Comparison of ENCODE assay signal across 16 mouse cellular contexts in genomic region chr11:29691556-29691955, GRCm38 (mm10). TPM values are rescaled to one million over a fixed set of nuclear protein-coding genes. Genes with fewer than 3 reads are reported as not detected.
DNase-seq lines count a peak whose midpoint lies in the region; ATAC-seq and TF ChIP-seq lines count a peak whose summit lies in the region.
"Had no signal": no experiment of that assay in that cellular context is flagged by ENCODE, and none has a peak within 500 bp of the region (broad histone marks: within the 10 kb centered on the region; RNA-seq: fewer than 3 reads in every experiment).

No protein-coding gene starts in this region.

- no peak for ATAC-seq in embryonic facial prominence, embryonic 13.5 days (ENCODE audit: insufficient number of reproducible peaks, insufficient read depth, low FRiP score, low TSS enrichment, low read depth)
- no peak for ATAC-seq in lung, embryonic 14.5 days (ENCODE audit: insufficient read depth)
- ATAC-seq in limb, embryonic 14.5 days (ENCODE audit: low FRiP score, low read depth), result no peak
- no peak for ATAC-seq in stomach, postnatal 0 days (ENCODE audit: low FRiP score, low TSS enrichment)
- no peak for ATAC-seq in CD4-positive, CD25-positive, alpha-beta regulatory T cell, adult 4 months
- ATAC-seq: inflammation-experienced regulatory T-cells, adult 6 months had no signal

- TF ChIP-seq CTCF in lung, embryonic 14.5 days (IDR thresholded peaks at IDR 0.05; ENCODE audit: low read depth), result no peak
- TF ChIP-seq CTCF in lung, adult 2 months (IDR thresholded peaks at IDR 0.05; ENCODE audit: insufficient read depth, low read length), result no peak
- TF ChIP-seq CTCF in stomach, postnatal 0 days (IDR thresholded peaks at IDR 0.05; ENCODE audit: low read depth), result no peak
- TF ChIP-seq CTCF in thymus, adult 2 months (IDR thresholded peaks at IDR 0.05; ENCODE audit: borderline replicate concordance, control insufficient read depth, extremely low read depth, insufficient read depth, low read length, poor library complexity), result no peak

- WGBS in embryonic facial prominence, embryonic 13.5 days, result 76% methylated on average over 1 of the region's 1 CpGs
- 85% methylated on average over 1 of the region's 1 CpGs for WGBS in embryonic facial prominence, embryonic 10.5 days
- 86% methylated on average over 1 of the region's 1 CpGs for WGBS in lung, embryonic 14.5 days
- 57% methylated on average over 1 of the region's 1 CpGs for WGBS in lung, adult 2 months
- WGBS in limb, embryonic 14.5 days, result 88% methylated on average over 1 of the region's 1 CpGs
- WGBS in stomach, postnatal 0 days, result 51% methylated on average over 1 of the region's 1 CpGs
- WGBS in thymus, adult 2 months, result 86% methylated on average over 1 of the region's 1 CpGs

- H3K4me2 ChIP-seq in embryonic facial prominence, embryonic 13.5 days, result 0 out of 2 replicates have a peak overlapping the region, but pooled peaks have one; percentile 48
- no peak overlapping the region; the same call in 1 of the 2 replicates for H3K4me2 ChIP-seq in lung, embryonic 14.5 days
- no peak overlapping the region for H3K4me2 ChIP-seq in limb, embryonic 14.5 days (replicated peaks; ENCODE audit: low read depth, low read length, severe bottlenecking)
- H3K4me2 ChIP-seq in stomach, postnatal 0 days (replicated peaks; ENCODE audit: low read depth), result no peak overlapping the region

- DNase-seq in embryonic facial prominence, embryonic 10.5 days (ENCODE audit: low spot score), result no peak
- DNase-seq in lung, embryonic 14.5 days, result peak; percentile 48
- DNase-seq in lung, adult 2 months, result no peak
- DNase-seq in limb, embryonic 14.5 days (ENCODE audit: low spot score), result peak; percentile 13
- DNase-seq in stomach, postnatal 0 days (ENCODE audit: low spot score), result no peak
- DNase-seq in thymus, adult 2 months, result no peak
- DNase-seq: cerebellum, postnatal 10 days; gastrocnemius, postnatal 10 days had no signal

- TF ChIP-seq POLR2A in lung, adult 2 months (IDR thresholded peaks at IDR 0.05; ENCODE audit: borderline replicate concordance, extremely low read depth, low read depth, low read length), result no peak
- TF ChIP-seq POLR2A in limb, embryonic 14.5 days (IDR thresholded peaks at IDR 0.05; ENCODE audit: borderline replicate concordance, extremely low read depth, insufficient read depth, insufficient read length), result no peak
- no peak for TF ChIP-seq POLR2A in thymus, adult 2 months (IDR thresholded peaks at IDR 0.05; ENCODE audit: control insufficient read depth, extremely low read depth, insufficient read depth, low read length, poor library complexity)

- H3K9ac ChIP-seq in embryonic facial prominence, embryonic 13.5 days, result no peak overlapping the region
- no peak overlapping the region for H3K9ac ChIP-seq in lung, embryonic 14.5 days
- no peak overlapping the region for H3K9ac ChIP-seq in limb, embryonic 14.5 days (ENCODE audit: low read depth, low read length, severe bottlenecking)
- no peak overlapping the region for H3K9ac ChIP-seq in stomach, postnatal 0 days (ENCODE audit: low read length)
- H3K9ac ChIP-seq: neural tube, embryonic 12.5 days had no signal

- peaks cover 10% of the 10 kb centered on the region; the same call in 1 of the 2 replicates for H3K4me1 ChIP-seq in embryonic facial prominence, embryonic 13.5 days
- H3K4me1 ChIP-seq in embryonic facial prominence, embryonic 10.5 days, result peaks cover 13% of the 10 kb centered on the region
- no peaks in the 10 kb centered on the region for H3K4me1 ChIP-seq in lung, embryonic 14.5 days (ENCODE audit: insufficient read depth)
- H3K4me1 ChIP-seq in lung, adult 2 months (ENCODE audit: control insufficient read depth, insufficient read depth, low read length), result no peaks in the 10 kb centered on the region; the same call in 1 of the 2 replicates
- H3K4me1 ChIP-seq in limb, embryonic 14.5 days (ENCODE audit: control insufficient read depth, insufficient read depth, low read length), result peaks cover 3% of the 10 kb centered on the region; the same call in 1 of the 2 replicates
- H3K4me1 ChIP-seq in stomach, postnatal 0 days (replicated peaks; ENCODE audit: control insufficient read depth, insufficient read depth), result no peaks in the 10 kb centered on the region
- no peaks in the 10 kb centered on the region for H3K4me1 ChIP-seq in thymus, adult 2 months (replicated peaks; ENCODE audit: control insufficient read depth, insufficient read depth, low read length)

- H3K27ac ChIP-seq in embryonic facial prominence, embryonic 13.5 days, result peak overlapping the region; percentile 82; the same call in 1 of the 2 replicates
- H3K27ac ChIP-seq in embryonic facial prominence, embryonic 10.5 days (replicated peaks), result no peak overlapping the region
- H3K27ac ChIP-seq in lung, embryonic 14.5 days (ENCODE audit: low read depth), result no peak overlapping the region
- no peak overlapping the region; the same call in 1 of the 2 replicates for H3K27ac ChIP-seq in limb, embryonic 14.5 days (replicated peaks; ENCODE audit: low read depth, low read length)
- H3K27ac ChIP-seq in stomach, postnatal 0 days (replicated peaks), result peak overlapping the region; percentile 78; the same call in 1 of the 2 replicates
- H3K27ac ChIP-seq in thymus, adult 2 months (ENCODE audit: control insufficient read depth, insufficient read depth, low read length), result no peak overlapping the region
- H3K27ac ChIP-seq: liver, embryonic 13.5 days; neural tube, embryonic 12.5 days had no signal

- 0 out of 2 replicates have a peak, but pooled peaks cover 2% of the 10 kb centered on the region for H3K36me3 ChIP-seq in embryonic facial prominence, embryonic 13.5 days
- peaks cover 9% of the 10 kb centered on the region for H3K36me3 ChIP-seq in embryonic facial prominence, embryonic 10.5 days (replicated peaks)
- no peaks in the 10 kb centered on the region for H3K36me3 ChIP-seq in lung, embryonic 14.5 days (ENCODE audit: insufficient read depth)
- H3K36me3 ChIP-seq in limb, embryonic 14.5 days (ENCODE audit: control insufficient read depth, insufficient read depth, low read length), result no peaks in the 10 kb centered on the region
- no peaks in the 10 kb centered on the region for H3K36me3 ChIP-seq in stomach, postnatal 0 days (ENCODE audit: control insufficient read depth, insufficient read depth, low read length)
- H3K36me3 ChIP-seq in thymus, adult 2 months (ENCODE audit: control insufficient read depth, insufficient read depth, low read length), result no peaks in the 10 kb centered on the region
- H3K36me3 ChIP-seq: heart, embryonic 10.5 days; liver, embryonic 13.5 days; neural tube, embryonic 12.5 days had no signal

- no peak for TF ChIP-seq EP300 in stomach, postnatal 0 days (optimal IDR thresholded peaks at IDR 0.05)

- no peak overlapping the region for H3K4me3 ChIP-seq in embryonic facial prominence, embryonic 13.5 days
- H3K4me3 ChIP-seq in embryonic facial prominence, embryonic 10.5 days, result no peak overlapping the region; the same call in 1 of the 2 replicates
- no peak overlapping the region for H3K4me3 ChIP-seq in lung, embryonic 14.5 days (ENCODE audit: low read depth, low read length)
- H3K4me3 ChIP-seq in lung, adult 2 months (replicated peaks; ENCODE audit: extremely low read depth, low read depth, low read length), result no peak overlapping the region
- no peak overlapping the region for H3K4me3 ChIP-seq in limb, embryonic 14.5 days (replicated peaks; ENCODE audit: low read length)
- H3K4me3 ChIP-seq in stomach, postnatal 0 days (ENCODE audit: low read depth, low read length), result no peak overlapping the region
- no peak overlapping the region for H3K4me3 ChIP-seq in thymus, adult 2 months (ENCODE audit: control insufficient read depth, insufficient read depth, low read length)
- H3K4me3 ChIP-seq: neural tube, embryonic 12.5 days had no signal

- H3K9me3 ChIP-seq in embryonic facial prominence, embryonic 13.5 days, result no peaks in the 10 kb centered on the region
- no peaks in the 10 kb centered on the region for H3K9me3 ChIP-seq in embryonic facial prominence, embryonic 10.5 days
- H3K9me3 ChIP-seq in lung, embryonic 14.5 days (ENCODE audit: low read depth, low read length), result no peaks in the 10 kb centered on the region
- no peaks in the 10 kb centered on the region for H3K9me3 ChIP-seq in limb, embryonic 14.5 days (ENCODE audit: control insufficient read depth, low read length)
- H3K9me3 ChIP-seq in stomach, postnatal 0 days (ENCODE audit: control insufficient read depth, low read length), result no peaks in the 10 kb centered on the region
- H3K9me3 ChIP-seq: forebrain, embryonic 10.5 days; heart, embryonic 10.5 days; liver, embryonic 13.5 days; neural tube, embryonic 12.5 days had no signal

- H3K27me3 ChIP-seq in embryonic facial prominence, embryonic 13.5 days, result no peaks in the 10 kb centered on the region
- no peaks in the 10 kb centered on the region for H3K27me3 ChIP-seq in embryonic facial prominence, embryonic 10.5 days (replicated peaks; ENCODE audit: low read depth, poor library complexity, severe bottlenecking)
- H3K27me3 ChIP-seq in lung, embryonic 14.5 days (ENCODE audit: insufficient read depth, low read length), result no peaks in the 10 kb centered on the region
- no peaks in the 10 kb centered on the region for H3K27me3 ChIP-seq in limb, embryonic 14.5 days (ENCODE audit: control insufficient read depth, insufficient read depth, low read length)
- H3K27me3 ChIP-seq in stomach, postnatal 0 days (ENCODE audit: control insufficient read depth, insufficient read depth, low read length), result no peaks in the 10 kb centered on the region
- no peaks in the 10 kb centered on the region for H3K27me3 ChIP-seq in thymus, adult 2 months (ENCODE audit: control insufficient read depth, insufficient read depth, low read length)
- H3K27me3 ChIP-seq: CH12.LX; liver, embryonic 13.5 days; neural tube, embryonic 12.5 days had no signal

RNA-seq across cellular contexts. Expression of gene Rtn4, which starts 1.2 kb away (rescaled TPM):
- 65.8 and 68.3 TPM in 2 replicates for polyA plus RNA-seq in embryonic facial prominence, embryonic 13.5 days (2015; fragmentation: Nextera tagmentation; extraction: Ambion mirVana)
- 59.5 and 63.3 TPM in 2 replicates for polyA plus RNA-seq in embryonic facial prominence, embryonic 10.5 days (2016; fragmentation: Nextera tagmentation; extraction: Ambion mirVana)
- polyA plus RNA-seq in lung, embryonic 14.5 days (2014; fragmentation: Nextera tagmentation; extraction: Ambion mirVana), result 54.2 and 54.4 TPM in 2 replicates
- polyA plus RNA-seq in lung, adult 2 months (2012; rRNA removed), result 108 and 133 TPM in 2 replicates
- polyA plus RNA-seq in limb, embryonic 14.5 days (2012; rRNA removed), result 212 and 222 TPM in 2 replicates
- polyA plus RNA-seq in limb, embryonic 14.5 days (2014; fragmentation: Nextera tagmentation; extraction: Ambion mirVana), result 65.8 and 74.5 TPM in 2 replicates
- 56.1 and 68.3 TPM in 2 replicates for polyA plus RNA-seq in stomach, postnatal 0 days (2015; fragmentation: Nextera tagmentation; extraction: Ambion mirVana)
- 81.6 and 97.8 TPM in 2 replicates for polyA plus RNA-seq in thymus, adult 2 months (2012; rRNA removed)
- polyA plus RNA-seq in CD4-positive, CD25-positive, alpha-beta regulatory T cell, adult 4 months (2017; shearing (Covaris generic)), result 10 to 100 TPM; 26.0 to 29.7 TPM

Comparison
In these comparisons a context has a peak if more than half of its experiments do, and no peak if none do; other contexts are left out.
1. H3K27ac ChIP-seq: peak in embryonic facial prominence, embryonic 13.5 days (single experiment) and stomach, postnatal 0 days (single experiment); none in embryonic facial prominence, embryonic 10.5 days (single experiment), lung, embryonic 14.5 days (single experiment), limb, embryonic 14.5 days (single experiment) and thymus, adult 2 months (single experiment).
2. DNase-seq: peak in lung, embryonic 14.5 days (single experiment) and limb, embryonic 14.5 days (single experiment); none in embryonic facial prominence, embryonic 10.5 days (single experiment), lung, adult 2 months (single experiment), stomach, postnatal 0 days (single experiment) and thymus, adult 2 months (single experiment).